Mouse (Mus musculus): ENCODE measurements at regions not wholly inside any gene's neighbourhood (a gene's known extent, or its start where the extent isn't known, plus 50 kb on each side); places are given as distances from the start of the nearest gene placed in this dataset.

GRCm38 (mm10) chr2:137516271-137516670 lies 399.8 kb upstream of the Jag1 start:
- H3K9ac ChIP-seq (replicated peaks): no peak overlapping the region
- H3K36me3 ChIP-seq (replicated peaks; ENCODE audit: control insufficient read depth, insufficient read depth, low read depth): no peaks in the 10 kb centered on the region
- no peak overlapping the region for H3K4me2 ChIP-seq (ENCODE audit: low read depth)
- no peaks in the 10 kb centered on the region for H3K9me3 ChIP-seq (ENCODE audit: control insufficient read depth, low read length)
- H3K27ac ChIP-seq: no peak overlapping the region
- H3K4me1 ChIP-seq (replicated peaks; ENCODE audit: control insufficient read depth in 2 of 2, insufficient read depth in 2 of 2, low read length in 1 of 2): no peaks in the 10 kb centered on the region
- WGBS (ENCODE audit: insufficient replicate concordance): 39% methylated on average over 2 of the region's 2 CpGs
- no peak for DNase-seq (ENCODE audit: low read depth in 3 of 3, low spot score in 3 of 3)
- no peak overlapping the region for H3K4me3 ChIP-seq (ENCODE audit: insufficient read depth in 1 of 2, low read depth in 2 of 2, low read length in 2 of 2)
- no peak for ATAC-seq (ENCODE audit: insufficient read depth)
- H3K27me3 ChIP-seq (ENCODE audit: control insufficient read depth, insufficient read depth, low read length): no peaks in the 10 kb centered on the region
- no peak for TF ChIP-seq EP300 (IDR thresholded peaks at IDR 0.05; ENCODE audit: low read depth)
- no peak for TF ChIP-seq CTCF (IDR thresholded peaks at IDR 0.05; ENCODE audit: low read depth)

- H3K4me3 ChIP-seq (ENCODE audit: insufficient read depth in 1 of 2, low read depth in 2 of 2, low read length in 2 of 2): no peak overlapping the region
- TF ChIP-seq EP300 (IDR thresholded peaks at IDR 0.05; ENCODE audit: low read depth) (no peak), CTCF (IDR thresholded peaks at IDR 0.05; ENCODE audit: low read depth) (no peak)
- ATAC-seq (ENCODE audit: insufficient read depth) (no peak), DNase-seq (ENCODE audit: low read depth in 3 of 3, low spot score in 3 of 3) (no peak)
- WGBS (ENCODE audit: insufficient replicate concordance): 65% methylated on average over 3 of the region's 3 CpGs
- H3K27me3 ChIP-seq (ENCODE audit: control insufficient read depth, insufficient read depth, low read length): no peaks in the 10 kb centered on the region
- no peaks in the 10 kb centered on the region for H3K4me1 ChIP-seq (replicated peaks; ENCODE audit: control insufficient read depth in 2 of 2, insufficient read depth in 2 of 2, low read length in 1 of 2)
- no peak overlapping the region for H3K4me2 ChIP-seq (ENCODE audit: low read depth)
- H3K36me3 ChIP-seq (replicated peaks; ENCODE audit: control insufficient read depth, insufficient read depth, low read depth): no peaks in the 10 kb centered on the region
- H3K27ac ChIP-seq: no peak overlapping the region
- no peak overlapping the region for H3K9ac ChIP-seq (replicated peaks)
- no peaks in the 10 kb centered on the region for H3K9me3 ChIP-seq (ENCODE audit: control insufficient read depth, low read length)
Observed at GRCm38 (mm10) chr2:137515043-137515442, 398.6 kb upstream of the Jag1 start.

- Histone ChIP-seq H3K9ac (replicated peaks) (no peak overlapping the region), H3K27ac (no peak overlapping the region), H3K4me3 (ENCODE audit: insufficient read depth in 1 of 2, low read depth in 2 of 2, low read length in 2 of 2) (no peak overlapping the region), H3K9me3 (ENCODE audit: control insufficient read depth, low read length) (no peaks in the 10 kb centered on the region), H3K36me3 (replicated peaks; ENCODE audit: control insufficient read depth, insufficient read depth, low read depth) (no peaks in the 10 kb centered on the region), H3K27me3 (ENCODE audit: control insufficient read depth, insufficient read depth, low read length) (no peaks in the 10 kb centered on the region), H3K4me2 (ENCODE audit: low read depth) (no peak overlapping the region), H3K4me1 (replicated peaks; ENCODE audit: control insufficient read depth in 2 of 2, insufficient read depth in 2 of 2, low read length in 1 of 2) (no peaks in the 10 kb centered on the region)
- no peak for DNase-seq (ENCODE audit: low read depth in 3 of 3, low spot score in 3 of 3)
- ATAC-seq (ENCODE audit: insufficient read depth): no peak
- WGBS (ENCODE audit: insufficient replicate concordance): 55% methylated on average over 2 of the region's 2 CpGs
- TF ChIP-seq EP300 (IDR thresholded peaks at IDR 0.05; ENCODE audit: low read depth) (no peak), CTCF (IDR thresholded peaks at IDR 0.05; ENCODE audit: low read depth) (no peak)
Observed at GRCm38 (mm10) chr2:137513895-137514506, 397.6 kb upstream of the Jag1 start.

- Histone ChIP-seq H3K9me3 (ENCODE audit: control insufficient read depth, low read length) (no peaks in the 10 kb centered on the region), H3K4me3 (ENCODE audit: insufficient read depth in 1 of 2, low read depth in 2 of 2, low read length in 2 of 2) (no peak overlapping the region), H3K4me2 (ENCODE audit: low read depth) (no peak overlapping the region), H3K27ac (no peak overlapping the region), H3K4me1 (replicated peaks; ENCODE audit: control insufficient read depth in 2 of 2, insufficient read depth in 2 of 2, low read length in 1 of 2) (no peaks in the 10 kb centered on the region), H3K27me3 (ENCODE audit: control insufficient read depth, insufficient read depth, low read length) (no peaks in the 10 kb centered on the region), H3K9ac (replicated peaks) (no peak overlapping the region), H3K36me3 (replicated peaks; ENCODE audit: control insufficient read depth, insufficient read depth, low read depth) (no peaks in the 10 kb centered on the region)
- ATAC-seq (ENCODE audit: insufficient read depth): no peak
- whole genome bisulfite sequencing (ENCODE audit: insufficient replicate concordance): 57% methylated on average over 3 of the region's 3 CpGs
- DNase-seq (ENCODE audit: low read depth in 3 of 3, low spot score in 3 of 3): no peak
- TF ChIP-seq CTCF (IDR thresholded peaks at IDR 0.05; ENCODE audit: low read depth) (no peak), EP300 (IDR thresholded peaks at IDR 0.05; ENCODE audit: low read depth) (no peak)
Observed at GRCm38 (mm10) chr2:137510671-137511235, 394.3 kb upstream of the Jag1 start.

- no peak for TF ChIP-seq EP300 (IDR thresholded peaks at IDR 0.05; ENCODE audit: low read depth)
- TF ChIP-seq CTCF (IDR thresholded peaks at IDR 0.05; ENCODE audit: low read depth): no peak
- Histone ChIP-seq H3K9ac (replicated peaks) (no peak overlapping the region), H3K4me1 (replicated peaks; ENCODE audit: control insufficient read depth in 2 of 2, insufficient read depth in 2 of 2, low read length in 1 of 2) (no peaks in the 10 kb centered on the region), H3K4me3 (ENCODE audit: insufficient read depth in 1 of 2, low read depth in 2 of 2, low read length in 2 of 2) (no peak overlapping the region), H3K36me3 (replicated peaks; ENCODE audit: control insufficient read depth, insufficient read depth, low read depth) (no peaks in the 10 kb centered on the region), H3K27me3 (ENCODE audit: control insufficient read depth, insufficient read depth, low read length) (no peaks in the 10 kb centered on the region), H3K4me2 (ENCODE audit: low read depth) (no peak overlapping the region), H3K9me3 (ENCODE audit: control insufficient read depth, low read length) (no peaks in the 10 kb centered on the region), H3K27ac (no peak overlapping the region)
- ATAC-seq (ENCODE audit: insufficient read depth): no peak
- no peak for DNase-seq (ENCODE audit: low read depth in 3 of 3, low spot score in 3 of 3)
- WGBS (ENCODE audit: insufficient replicate concordance): 50% methylated on average over 1 of the region's 1 CpGs
Observed at GRCm38 (mm10) chr2:137501236-137501635, 384.8 kb upstream of the Jag1 start.

All from liver, embryonic 14.5 days (tissue).